In the genomic region with DNA sequence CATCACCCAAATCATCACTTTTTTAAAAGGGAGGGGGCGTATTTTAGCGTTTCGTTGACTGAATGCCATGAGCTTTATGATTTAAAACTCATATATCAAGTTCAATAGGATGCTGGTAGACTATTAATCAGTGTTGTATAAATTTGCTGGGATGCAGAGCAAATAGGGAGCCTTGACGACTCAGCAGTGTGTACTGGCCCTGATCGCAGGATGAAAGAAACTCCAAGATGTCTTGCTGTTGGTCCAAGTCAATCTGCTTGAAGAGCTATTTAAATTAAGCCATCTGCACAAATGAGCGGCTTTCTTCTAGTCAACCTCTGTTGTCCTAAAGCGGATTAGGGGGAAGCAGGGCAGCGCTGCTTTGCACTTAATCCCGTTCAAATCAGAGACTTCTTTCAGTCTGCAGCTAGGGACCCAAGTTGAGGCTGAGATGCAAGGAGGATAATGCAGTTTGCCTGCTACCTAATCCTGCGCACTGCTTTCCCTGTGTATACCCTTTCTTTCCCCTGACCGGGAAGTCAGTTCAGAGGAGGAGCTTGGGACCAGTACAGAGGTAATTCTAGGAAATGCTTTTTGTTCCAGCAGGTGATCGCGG, we compare ENCODE assay signal across 19 mouse cellular contexts.
A peak's percentile ranks its signal among the peaks of the same experiment; 100 is the strongest.
DNase-seq lines count a peak whose midpoint lies in the region; ATAC-seq and TF ChIP-seq lines count a peak whose summit lies in the region.
"Had no signal": no experiment of that assay in that cellular context is flagged by ENCODE, and none has a peak within 500 bp of the region (broad histone marks: within the 10 kb centered on the region; RNA-seq: fewer than 3 reads in every experiment).

No protein-coding gene starts in this region.

- no peak overlapping the region for H3K9ac ChIP-seq in neural tube, embryonic 14.5 days (replicated peaks; ENCODE audit: low read depth, low read length)
- H3K9ac ChIP-seq: heart, embryonic 15.5 days had no signal

- peaks cover 95% of the 10 kb centered on the region for H3K27me3 ChIP-seq in midbrain, embryonic 10.5 days (ENCODE audit: low read depth, poor library complexity, severe bottlenecking)
- H3K27me3 ChIP-seq in neural tube, embryonic 14.5 days (ENCODE audit: control insufficient read depth, insufficient read depth, low read length) = no peaks in the 10 kb centered on the region
- H3K27me3 ChIP-seq: heart, embryonic 15.5 days had no signal

- WGBS in midbrain, embryonic 10.5 days = 16% methylated on average over 13 of the region's 13 CpGs
- 41% methylated on average over 13 of the region's 13 CpGs for WGBS in neural tube, embryonic 14.5 days

- TF ChIP-seq CTCF in brain, embryonic 14.5 days (IDR thresholded peaks at IDR 0.05; ENCODE audit: borderline replicate concordance, extremely low read depth, insufficient read depth, insufficient read length) = no peak

- no peaks in the 10 kb centered on the region for H3K36me3 ChIP-seq in midbrain, embryonic 10.5 days
- H3K36me3 ChIP-seq in neural tube, embryonic 14.5 days (ENCODE audit: control insufficient read depth, insufficient read depth, low read length) = no peaks in the 10 kb centered on the region
- H3K36me3 ChIP-seq: heart, embryonic 15.5 days had no signal

- TF ChIP-seq POLR2A in brain, embryonic 14.5 days (IDR thresholded peaks at IDR 0.05; ENCODE audit: borderline replicate concordance, extremely low read depth, insufficient read depth, insufficient read length, poor library complexity, severe bottlenecking) = no peak

- H3K4me1 ChIP-seq in midbrain, embryonic 10.5 days = peaks cover 28% of the 10 kb centered on the region
- no peaks in the 10 kb centered on the region for H3K4me1 ChIP-seq in neural tube, embryonic 14.5 days (ENCODE audit: control insufficient read depth, insufficient read depth, low read length)
- H3K4me1 ChIP-seq: heart, embryonic 15.5 days had no signal

- H3K27ac ChIP-seq in midbrain, embryonic 10.5 days (replicated peaks) = no peak overlapping the region
- no peak overlapping the region for H3K27ac ChIP-seq in neural tube, embryonic 14.5 days (ENCODE audit: low read depth, low read length)
- H3K27ac ChIP-seq: heart, embryonic 15.5 days; hindbrain, postnatal 0 days had no signal

- H3K4me3 ChIP-seq in midbrain, embryonic 10.5 days = peak overlapping the region; percentile 25
- H3K4me3 ChIP-seq in neural tube, embryonic 14.5 days (ENCODE audit: low read depth, low read length) = no peak overlapping the region
- H3K4me3 ChIP-seq: erythroblast, embryonic 14.5 days; heart, embryonic 15.5 days; myocyte had no signal

- ATAC-seq in neural tube, embryonic 14.5 days (ENCODE audit: low read depth) = no peak
- ATAC-seq: hindbrain, postnatal 0 days had no signal

- 0 out of 2 replicates have a peak overlapping the region, but pooled peaks have one; percentile 6 for H3K4me2 ChIP-seq in neural tube, embryonic 14.5 days (ENCODE audit: low read depth, low read length)
- H3K4me2 ChIP-seq: heart, embryonic 15.5 days; liver, embryonic 11.5 days had no signal

- peak; percentile 75 for DNase-seq in brain, embryonic 14.5 days (ENCODE audit: low read depth)
- DNase-seq in embryo, embryonic 9.5 days (ENCODE audit: extremely low spot score) = peak; percentile 15
- peak; percentile 67 for DNase-seq in midbrain, embryonic 10.5 days (ENCODE audit: low spot score)
- no peak for DNase-seq in urinary bladder, postnatal 36 days (ENCODE audit: low spot score in 2 of 2)
- no peak for DNase-seq in cerebellum, postnatal 36 days
- DNase-seq in spleen, postnatal 36 days (ENCODE audit: low spot score in 2 of 2) = no peak
- DNase-seq: adrenal gland, adult 2 months; cerebellum, adult 2 months; heart, adult 18-20 months; kidney, adult 2 months; kidney, postnatal 25 days; right cerebral cortex, adult 18-20 months; thymus, postnatal 36 days had no signal

- H3K9me3 ChIP-seq in midbrain, embryonic 10.5 days (replicated peaks) = peaks cover 10% of the 10 kb centered on the region
- H3K9me3 ChIP-seq in neural tube, embryonic 14.5 days (ENCODE audit: control insufficient read depth, low read length) = no peaks in the 10 kb centered on the region
- H3K9me3 ChIP-seq: heart, embryonic 15.5 days had no signal

Comparison
In these comparisons a context has a peak if more than half of its experiments do, and no peak if none do; other contexts are left out.
1. DNase-seq: peak in brain, embryonic 14.5 days (single experiment), embryo, embryonic 9.5 days (single experiment) and midbrain, embryonic 10.5 days (single experiment); none in urinary bladder, postnatal 36 days (0 of 2), cerebellum, postnatal 36 days (0 of 2) and spleen, postnatal 36 days (0 of 2).